Mouse (Mus musculus) intestine, embryonic 14.5 days (tissue): ENCODE measurements at regions not wholly inside any gene's neighbourhood (a gene's known extent, or its start where the extent isn't known, plus 50 kb on each side); places are given as distances from the start of the nearest gene placed in this dataset.
A peak's percentile ranks its signal among the peaks of the same experiment; 100 is the strongest.

Source experiments
- ATAC-seq: fragments of 200-750 bp; cut with Nextera tagmentation; replicated peaks from 2 replicates; pipeline ENCODE4 v1.8.0; 2017; ENCODE audit warnings: low read depth, moderate number of reproducible peaks, moderate TSS enrichment, moderate library complexity; ENCODE audit not compliant: low FRiP score, low TSS enrichment
- DNase-seq: peaks from one replicate; pipeline ENCODE4 v3.0.0-alpha.2; 2018; ENCODE audit warnings: low spot score
- H3K27ac ChIP-seq: fragments of 300-500 bp; sonication (generic); 2 replicates; pipeline ENCODE4 v1.5.1; 2014; ENCODE audit warnings: low read depth, mild to moderate bottlenecking, control low read depth
- H3K27me3 ChIP-seq: fragments of 300-500 bp; sonication (generic); replicated peaks from 2 replicates; pipeline ENCODE4 v1.6.1; 2014; ENCODE audit warnings: low read length, control low read depth; ENCODE audit not compliant: control insufficient read depth, insufficient read depth
- H3K36me3 ChIP-seq: fragments of 300-500 bp; sonication (generic); 2 replicates; pipeline ENCODE4 v1.6.1; 2014; ENCODE audit warnings: low read length, control low read depth; ENCODE audit not compliant: control insufficient read depth, insufficient read depth
- H3K4me1 ChIP-seq: fragments of 300-500 bp; sonication (generic); replicated peaks from 2 replicates; pipeline ENCODE4 v1.6.1; 2014; ENCODE audit warnings: low read length, control low read depth, mixed read lengths; ENCODE audit not compliant: control insufficient read depth, insufficient read depth
- H3K4me2 ChIP-seq: fragments of 300-500 bp; sonication (generic); 2 replicates; pipeline ENCODE4 v1.6.1; 2014; ENCODE audit warnings: low read length
- H3K4me3 ChIP-seq: fragments of 300-500 bp; sonication (generic); 2 replicates; pipeline ENCODE4 v1.5.1; 2014; ENCODE audit warnings: low read depth, low read length, control low read depth, mixed read lengths
- H3K9ac ChIP-seq: fragments of 300-500 bp; sonication (generic); 2 replicates; pipeline ENCODE4 v1.6.1; 2014; ENCODE audit warnings: mild to moderate bottlenecking, low read length
- H3K9me3 ChIP-seq: fragments of 300-500 bp; sonication (generic); 2 replicates; pipeline ENCODE4 v1.6.1; 2016; ENCODE audit warnings: low read length, control low read depth; ENCODE audit not compliant: control insufficient read depth
- WGBS: fragments of 180-500 bp; shearing (Covaris S2); extraction: QIAGEN DNeasy Blood & Tissue Kit; methylation state at CpG from one replicate; pipeline ENCODE4 v1.1.7; 2014; 5-methylcytosine and 5-hydroxymethylcytosine counted together

DNA sequence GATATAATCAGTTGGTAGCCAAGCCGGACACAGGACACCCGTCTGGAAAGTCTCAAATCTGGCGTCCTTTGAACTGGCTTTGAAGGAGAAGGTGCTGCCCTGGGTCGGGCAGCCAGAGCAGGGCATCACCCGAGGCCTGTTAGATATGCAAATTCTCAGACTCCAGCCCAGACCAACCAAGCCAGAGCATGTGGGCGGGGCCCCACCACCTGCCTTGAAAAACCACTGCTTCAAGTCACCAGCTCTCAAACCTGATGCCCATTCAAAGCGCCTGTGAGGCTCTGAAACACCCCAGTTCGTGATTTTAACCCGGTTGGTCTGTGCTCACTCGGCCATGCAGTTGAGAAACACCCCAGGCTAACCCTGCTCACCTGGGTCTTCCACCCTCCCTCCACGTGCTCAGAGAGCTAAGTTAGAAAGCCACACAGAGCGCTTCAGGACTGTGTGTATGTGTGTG lies 101.6 kb downstream of the Utp6 start:
- Histone ChIP-seq H3K9me3 (no peaks in the 10 kb centered on the region), H3K4me1 (peaks cover 5% of the 10 kb centered on the region; the same call in 1 of the 2 replicates), H3K4me3 (no peak overlapping the region), H3K4me2 (no peak overlapping the region), H3K27ac (no peak overlapping the region), H3K36me3 (no peaks in the 10 kb centered on the region), H3K27me3 (no peaks in the 10 kb centered on the region), H3K9ac (no peak overlapping the region)
- DNase-seq = no peak
- WGBS = 29% methylated on average over 12 of the region's 12 CpGs
- ATAC-seq = peak; percentile 32; the same call in 1 of the 2 replicates

DNA sequence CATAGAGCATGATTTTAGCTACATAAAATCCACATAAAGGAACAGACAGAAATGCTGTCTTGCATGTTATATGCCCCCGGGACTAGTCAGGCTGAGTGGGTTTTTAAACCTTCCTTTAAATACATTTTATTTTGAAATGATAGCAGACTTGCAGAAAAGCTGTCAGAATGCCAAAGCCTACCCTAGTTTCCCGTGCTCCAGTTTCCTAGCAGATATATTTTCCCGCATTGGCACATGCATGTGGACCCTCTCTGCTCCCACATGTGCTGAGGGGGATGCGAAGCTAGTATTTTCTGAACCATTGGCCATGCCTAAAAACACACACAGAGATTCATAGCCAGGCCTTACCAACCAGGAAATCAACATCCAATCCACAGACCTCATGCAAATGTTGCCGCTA lies 105.8 kb downstream of the Utp6 start:
- Histone ChIP-seq H3K4me1 (no peaks in the 10 kb centered on the region), H3K9me3 (no peaks in the 10 kb centered on the region), H3K27ac (no peak overlapping the region), H3K4me2 (no peak overlapping the region), H3K4me3 (no peak overlapping the region), H3K36me3 (no peaks in the 10 kb centered on the region), H3K27me3 (no peaks in the 10 kb centered on the region), H3K9ac (no peak overlapping the region)
- no peak for ATAC-seq
- WGBS = 76% methylated on average over 5 of the region's 5 CpGs
- DNase-seq = no peak

- Histone ChIP-seq H3K9me3 (no peaks in the 10 kb centered on the region), H3K36me3 (no peaks in the 10 kb centered on the region), H3K4me2 (no peak overlapping the region), H3K4me1 (no peaks in the 10 kb centered on the region), H3K27me3 (no peaks in the 10 kb centered on the region), H3K4me3 (no peak overlapping the region), H3K27ac (no peak overlapping the region), H3K9ac (no peak overlapping the region)
- ATAC-seq (no peak), DNase-seq (no peak)
- WGBS = 87% methylated on average over 3 of the region's 3 CpGs
These were observed 112.6 kb downstream of the Utp6 start for GRCm38 (mm10) chr11:79849545-79849944.

GRCm38 (mm10) chr11:79844436-79844835 lies 117.8 kb downstream of the Utp6 start:
- no peaks in the 10 kb centered on the region for H3K9me3 ChIP-seq
- ATAC-seq = no peak
- H3K4me3 ChIP-seq = no peak overlapping the region
- H3K4me2 ChIP-seq = no peak overlapping the region
- H3K9ac ChIP-seq = no peak overlapping the region
- no peaks in the 10 kb centered on the region for H3K36me3 ChIP-seq
- H3K4me1 ChIP-seq = peaks cover 3% of the 10 kb centered on the region; the same call in 1 of the 2 replicates
- H3K27me3 ChIP-seq = no peaks in the 10 kb centered on the region
- no peak for DNase-seq
- no peak overlapping the region for H3K27ac ChIP-seq
- 71% methylated on average over 4 of the region's 4 CpGs for WGBS

DNA sequence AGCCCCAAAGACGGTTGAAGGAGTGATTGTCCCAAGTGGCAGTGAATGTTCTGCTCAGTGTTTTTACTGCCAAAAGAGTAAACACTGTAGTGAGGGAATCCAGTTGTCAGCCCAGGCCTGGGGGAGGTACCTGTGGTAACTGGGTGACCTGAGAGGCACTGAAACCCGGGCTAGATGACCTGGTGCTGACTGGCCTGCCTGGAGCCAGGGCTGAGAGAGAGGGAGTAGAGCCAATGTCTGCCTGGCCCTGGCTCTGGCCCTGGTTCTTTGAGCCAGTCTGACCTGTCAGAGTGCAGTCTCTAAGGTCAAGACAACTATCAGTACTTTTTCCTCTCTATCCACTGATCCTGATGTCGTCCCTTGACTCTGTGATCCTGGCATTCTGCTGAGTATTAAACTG lies 119.2 kb downstream of the Utp6 start:
- H3K4me1 ChIP-seq = peaks cover 4% of the 10 kb centered on the region; the same call in 1 of the 2 replicates
- H3K4me3 ChIP-seq = no peak overlapping the region
- H3K27ac ChIP-seq = no peak overlapping the region
- no peak overlapping the region for H3K9ac ChIP-seq
- no peaks in the 10 kb centered on the region for H3K36me3 ChIP-seq
- no peak overlapping the region for H3K4me2 ChIP-seq
- no peak for ATAC-seq
- no peak for DNase-seq
- H3K9me3 ChIP-seq = no peaks in the 10 kb centered on the region
- 31% methylated on average over 3 of the region's 3 CpGs for WGBS
- H3K27me3 ChIP-seq = no peaks in the 10 kb centered on the region

DNA sequence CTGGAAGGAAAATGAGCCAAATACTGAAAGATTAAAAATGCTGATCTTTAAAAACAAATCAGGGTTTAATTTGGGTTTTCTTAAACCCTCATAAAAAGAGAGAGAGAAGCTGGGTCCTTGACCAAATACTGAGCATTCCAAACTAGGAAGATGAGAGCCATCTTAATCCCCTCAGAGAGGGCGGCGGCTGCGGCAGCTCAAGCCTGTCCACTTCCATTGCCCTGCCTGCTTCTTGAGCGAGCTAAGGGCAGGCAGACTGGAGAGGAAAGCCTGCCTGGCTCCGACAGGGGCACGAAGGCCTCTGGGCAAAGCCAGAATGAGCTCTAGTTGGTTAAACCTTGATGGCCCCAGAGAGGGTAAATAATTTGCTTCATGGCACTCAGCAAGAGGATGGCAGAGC lies 122.2 kb downstream of the Utp6 start:
- Histone ChIP-seq H3K9me3 (no peaks in the 10 kb centered on the region), H3K4me2 (no peak overlapping the region), H3K27me3 (no peaks in the 10 kb centered on the region), H3K36me3 (no peaks in the 10 kb centered on the region), H3K27ac (peak overlapping the region; percentile 57; the same call in 1 of the 2 replicates), H3K9ac (no peak overlapping the region), H3K4me1 (peaks cover 4% of the 10 kb centered on the region; the same call in 1 of the 2 replicates), H3K4me3 (no peak overlapping the region)
- ATAC-seq (no peak), DNase-seq (no peak)
- WGBS = 65% methylated on average over 6 of the region's 6 CpGs

- no peak for ATAC-seq
- no peaks in the 10 kb centered on the region for H3K27me3 ChIP-seq
- 44% methylated on average over 4 of the region's 4 CpGs for WGBS
- H3K27ac ChIP-seq = no peak overlapping the region
- H3K9me3 ChIP-seq = no peaks in the 10 kb centered on the region
- no peak for DNase-seq
- no peaks in the 10 kb centered on the region for H3K36me3 ChIP-seq
- H3K4me2 ChIP-seq = no peak overlapping the region
- H3K4me1 ChIP-seq = peaks cover 4% of the 10 kb centered on the region; the same call in 1 of the 2 replicates
- no peak overlapping the region for H3K9ac ChIP-seq
- H3K4me3 ChIP-seq = no peak overlapping the region
These were observed 124.1 kb downstream of the Utp6 start for GRCm38 (mm10) chr11:79838051-79838450.

DNA sequence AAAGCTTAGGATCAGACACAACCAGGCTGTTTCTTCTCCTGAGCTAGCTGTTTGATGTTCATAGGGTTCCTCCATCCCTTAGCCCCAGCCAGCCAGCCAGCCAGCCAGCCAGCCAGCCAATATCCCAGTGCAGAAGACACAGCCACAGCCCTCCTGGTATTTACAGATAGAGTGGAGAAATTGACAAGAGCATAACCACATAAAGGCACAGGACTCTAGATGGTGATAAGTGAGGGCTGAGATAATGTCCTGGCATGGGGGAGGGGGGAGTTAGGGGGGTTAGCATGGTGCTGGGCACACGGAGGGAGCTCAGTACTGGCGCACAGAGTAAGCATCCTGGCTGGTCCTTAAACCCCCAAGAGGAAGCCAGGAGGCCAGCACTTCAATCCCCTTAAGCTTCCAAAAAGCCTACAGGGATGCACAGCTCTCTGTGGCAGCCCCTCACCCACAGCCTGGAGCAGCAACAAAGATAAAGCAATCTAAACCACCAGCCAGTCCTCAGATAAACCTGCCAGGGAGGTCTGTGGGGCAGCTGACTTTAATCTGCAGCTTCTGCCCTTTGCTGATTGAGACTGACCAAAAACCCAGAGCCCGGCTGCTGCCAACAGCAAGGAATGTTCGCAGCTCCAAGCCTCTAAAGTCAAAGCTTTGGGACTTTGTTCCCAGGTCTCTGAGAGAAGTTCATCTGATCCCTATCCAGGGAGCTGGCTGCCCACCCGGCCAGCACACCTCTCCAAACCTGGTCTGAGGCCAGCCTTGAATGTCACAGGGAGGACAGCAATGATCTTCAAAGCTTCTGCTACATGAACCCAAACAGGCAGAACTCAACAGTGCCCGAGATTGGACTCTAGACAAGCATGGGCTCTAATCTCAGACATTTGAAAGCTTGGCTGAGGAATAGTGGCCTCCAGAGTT lies 124.9 kb downstream of the Utp6 start:
- Histone ChIP-seq H3K36me3 (no peaks in the 10 kb centered on the region), H3K4me3 (no peak overlapping the region), H3K9ac (no peak overlapping the region), H3K27ac (no peak overlapping the region), H3K9me3 (no peaks in the 10 kb centered on the region), H3K4me2 (no peak overlapping the region), H3K27me3 (no peaks in the 10 kb centered on the region), H3K4me1 (peaks cover 4% of the 10 kb centered on the region; the same call in 1 of the 2 replicates)
- WGBS = 41% methylated on average over 6 of the region's 6 CpGs
- ATAC-seq = no peak
- DNase-seq = no peak

GRCm38 (mm10) chr11:79835873-79836272 lies 126.3 kb downstream of the Utp6 start:
- ATAC-seq = no peak
- 90% methylated on average over 7 of the region's 7 CpGs for WGBS
- no peak for DNase-seq
- H3K4me2 ChIP-seq = no peak overlapping the region
- H3K4me3 ChIP-seq = no peak overlapping the region
- H3K9ac ChIP-seq = no peak overlapping the region
- no peaks in the 10 kb centered on the region for H3K36me3 ChIP-seq
- H3K4me1 ChIP-seq = 0 out of 2 replicates have a peak, but pooled peaks cover 4% of the 10 kb centered on the region
- H3K9me3 ChIP-seq = no peaks in the 10 kb centered on the region
- no peaks in the 10 kb centered on the region for H3K27me3 ChIP-seq
- H3K27ac ChIP-seq = no peak overlapping the region
